Mouse (Mus musculus): ENCODE results near the gene Ankfn1.

The Ankfn1 gene

DNA sequence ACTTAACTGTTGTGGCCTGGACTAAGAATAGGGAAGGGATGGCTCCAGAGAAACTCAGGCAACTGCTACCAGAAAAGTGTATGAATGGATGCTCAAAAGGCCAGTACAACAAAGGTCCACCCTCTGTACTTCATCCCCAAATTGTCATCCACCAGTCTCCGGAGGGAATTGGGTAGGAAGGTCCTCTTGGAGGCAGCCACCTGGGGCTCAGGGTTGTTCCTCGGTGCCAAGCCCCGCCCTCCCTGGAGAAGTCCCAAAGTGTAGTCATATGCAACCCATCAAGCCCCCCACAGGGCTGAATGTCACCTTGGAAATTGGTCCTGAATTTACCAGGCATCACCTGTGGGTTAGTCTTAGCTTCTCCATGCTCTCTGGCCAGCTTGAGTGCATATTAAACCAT, 413.5 kb downstream of the Ankfn1 start:
- no peak for DNase-seq (ENCODE audit: low spot score)

DNA sequence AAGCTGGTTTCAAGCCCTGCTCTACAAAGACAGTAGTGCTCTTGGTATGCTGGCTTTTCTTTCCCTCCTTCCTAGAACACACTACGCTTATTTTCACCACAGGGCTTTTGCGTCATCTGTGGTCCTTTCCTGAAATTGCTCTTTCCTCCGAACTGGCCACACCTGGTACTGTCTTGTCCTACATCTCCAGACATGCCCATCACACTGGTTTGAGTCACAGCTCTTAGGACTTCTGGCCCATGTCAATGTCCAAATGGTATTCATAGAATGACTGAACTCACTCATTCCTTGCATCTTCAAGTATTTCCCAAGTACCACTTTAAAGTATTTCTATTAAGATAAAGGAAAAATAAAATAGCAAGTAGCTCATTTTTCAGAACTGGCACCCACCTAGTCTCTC, 416.6 kb downstream of the Ankfn1 start:
- no peak for DNase-seq (ENCODE audit: low spot score)

DNA sequence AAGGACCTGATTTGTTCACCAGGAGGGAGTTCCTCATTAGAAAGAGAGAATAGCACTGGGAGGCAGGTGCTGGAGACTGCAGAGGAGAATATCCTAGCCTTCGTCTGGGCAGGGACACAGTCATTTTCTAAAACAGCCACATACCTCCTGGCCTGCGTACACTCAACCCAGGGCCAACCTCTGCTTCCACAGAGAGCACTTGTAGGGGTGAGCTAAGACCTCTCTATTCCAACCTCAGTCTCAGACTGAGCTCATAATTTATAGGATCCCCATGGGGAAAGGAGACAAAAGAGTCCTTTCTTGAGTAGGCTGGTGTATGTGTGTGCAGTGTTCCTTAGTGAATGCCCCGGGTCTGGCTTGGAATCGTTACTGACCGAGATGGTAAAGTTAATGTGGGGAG, 418.9 kb downstream of the Ankfn1 start:
- DNase-seq (ENCODE audit: low spot score): no peak

- DNase-seq (ENCODE audit: low spot score): no peak
These were observed 421.0 kb downstream of the Ankfn1 start for GRCm38 (mm10) chr11:89356479-89356878.

- no peak for DNase-seq (ENCODE audit: low spot score)
These were observed 421.4 kb downstream of the Ankfn1 start for GRCm38 (mm10) chr11:89356018-89356417.

DNA sequence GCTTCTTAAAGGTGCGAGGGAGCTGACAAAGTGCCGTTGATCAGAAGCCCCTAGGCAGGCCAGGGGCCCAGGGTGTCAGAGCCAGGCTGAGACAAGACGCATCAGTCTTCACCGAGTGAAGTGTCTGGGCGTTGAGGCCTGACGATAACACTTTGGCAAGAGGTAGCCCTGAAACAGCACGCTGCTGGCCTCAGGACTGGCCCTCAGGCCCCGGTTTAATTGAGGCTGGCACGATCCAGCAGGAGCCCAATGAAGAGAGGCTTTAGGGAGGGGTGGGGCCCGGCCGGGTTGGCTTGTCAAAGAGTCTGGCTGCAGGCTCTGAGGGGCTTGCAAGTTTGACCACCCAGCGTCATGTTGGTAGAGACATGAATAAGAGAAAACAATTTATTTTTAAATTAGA, 437.2 kb downstream of the Ankfn1 start:
- no peak for DNase-seq (ENCODE audit: low spot score)
